Mouse (Mus musculus) frontal cortex, adult 2 months (tissue): ENCODE measurements around the gene Tarbp2. TPM values are rescaled to one million over a fixed set of nuclear protein-coding genes. Genes with fewer than 3 reads are reported as not detected.

Experiments used
- DNase-seq, 2 experiments: peaks; one replicate each; pipeline ENCODE4 v3.0.0; 2022; ENCODE audit warnings: low spot score in 1 of 2; ENCODE audit errors: extremely low spot score in 1 of 2
- polyA plus RNA-seq: library from polyadenylated mRNA; depleted of rRNA; stranded (reverse); fragments of >200 nt; gene quantifications from 2 replicates; pipeline ENCODE4 v1.2.3, GENCODE M21; 2012; rRNA removed

Gene Tarbp2
- polyA plus RNA-seq: 72.8 and 80.1 TPM in 2 replicates

DNA sequence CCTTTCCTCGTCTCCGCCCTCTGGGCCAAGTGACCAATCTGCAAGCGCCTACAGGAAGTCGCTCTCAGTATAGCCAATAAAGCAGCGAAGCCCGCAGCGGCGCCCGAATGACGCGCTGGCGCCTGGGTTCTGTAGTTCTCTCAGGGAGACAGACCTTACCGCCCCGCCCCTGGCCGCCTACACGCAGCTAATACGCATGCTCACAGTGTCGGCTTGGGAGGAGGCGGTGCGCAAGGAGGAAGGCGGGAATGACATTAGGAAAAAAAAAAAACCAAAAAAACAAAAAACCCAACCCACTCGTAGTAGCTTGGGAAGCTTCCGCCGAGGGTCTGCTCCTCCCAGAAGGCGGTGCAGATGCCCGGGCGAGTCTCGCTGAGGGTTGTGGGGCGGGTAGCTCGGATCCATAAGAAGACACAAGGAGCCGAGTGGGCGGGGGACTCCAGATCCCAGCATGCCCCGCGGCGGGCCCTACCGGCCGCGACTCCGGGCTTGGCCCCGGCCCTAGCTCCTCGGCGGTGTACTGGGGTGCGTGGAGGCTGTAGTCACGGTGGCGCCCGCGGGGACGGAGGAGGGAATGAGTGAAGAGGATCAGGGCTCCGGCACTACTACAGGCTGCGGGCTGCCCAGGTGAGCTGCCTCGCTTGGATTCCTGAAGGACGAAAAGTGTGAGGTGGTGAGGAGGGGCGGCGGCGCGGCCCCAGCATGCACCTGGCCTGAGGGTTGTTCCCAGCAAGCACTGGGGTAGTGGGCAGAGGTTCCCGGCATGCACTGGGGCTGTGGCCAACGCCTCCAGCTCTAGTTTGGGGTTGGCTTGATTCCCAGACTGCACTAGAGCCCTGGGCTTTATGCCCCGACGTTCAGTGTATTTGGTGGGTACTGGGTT is at the start of gene Tarbp2:
TSS of gene Tarbp2 (plus strand) at position 217 of the 883 bp plus-strand sequence.
- DNase-seq: peak; percentile 100

DNA sequence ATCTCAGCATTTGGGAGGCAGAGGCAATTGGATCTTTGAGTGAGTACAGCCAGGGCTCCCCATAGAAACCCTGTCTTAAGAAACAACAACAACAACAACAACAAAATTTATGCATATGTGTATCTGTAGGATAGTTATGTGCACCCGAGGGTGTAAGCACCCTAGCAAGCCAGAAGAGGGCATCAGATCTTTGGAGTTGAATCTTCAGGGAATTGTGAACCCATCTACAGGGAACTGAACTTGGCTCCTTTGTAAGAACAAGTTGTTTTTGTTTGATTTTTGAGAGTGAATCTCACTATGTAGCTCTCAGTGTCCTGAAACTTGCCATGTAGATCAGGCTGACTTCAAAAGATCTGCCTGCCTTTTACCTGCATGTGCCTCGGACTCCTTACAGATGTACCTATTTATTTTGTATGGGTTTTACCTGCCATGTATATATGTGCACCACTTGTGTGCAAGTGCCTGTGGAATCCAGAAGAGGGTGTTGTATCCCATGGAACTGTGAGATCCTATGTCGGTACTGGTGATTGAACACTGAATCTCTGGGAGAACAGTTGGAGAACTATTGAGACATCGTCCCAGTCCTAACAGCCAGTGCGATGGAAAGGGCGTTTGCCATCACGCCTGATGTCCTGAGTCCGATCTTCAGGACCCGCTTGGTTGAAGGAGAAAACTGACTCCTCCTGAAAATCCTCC is 49.2 kb upstream of the Tarbp2 start:
- no peak for DNase-seq

DNA sequence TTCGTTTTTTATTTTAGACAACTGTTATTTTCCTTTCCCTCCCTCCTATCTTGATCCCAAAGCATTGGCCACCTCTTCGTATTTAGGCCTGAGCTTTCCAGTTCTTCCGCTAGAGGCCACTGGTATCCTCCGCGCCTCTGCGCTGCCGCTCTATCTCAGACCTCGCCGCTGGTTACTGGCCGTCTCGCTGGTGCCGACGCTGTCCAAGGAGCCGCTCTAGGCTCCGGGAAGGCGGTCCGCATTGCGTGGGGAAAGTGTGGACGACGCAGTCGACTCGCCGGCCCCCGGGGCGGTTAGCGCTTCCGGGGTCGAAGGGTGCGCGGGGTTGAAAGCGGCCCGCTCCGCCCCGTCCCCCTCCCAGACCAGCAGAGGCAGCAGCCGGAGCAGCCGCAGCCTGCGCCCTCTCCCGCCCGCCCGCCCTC is 47.8 kb upstream of the Tarbp2 start, which contains the start of gene Pcbp2:
TSS of gene Pcbp2 (plus strand) at position 357 of the 422 bp plus-strand sequence.
- DNase-seq: peak; percentile 95 to 98

DNA sequence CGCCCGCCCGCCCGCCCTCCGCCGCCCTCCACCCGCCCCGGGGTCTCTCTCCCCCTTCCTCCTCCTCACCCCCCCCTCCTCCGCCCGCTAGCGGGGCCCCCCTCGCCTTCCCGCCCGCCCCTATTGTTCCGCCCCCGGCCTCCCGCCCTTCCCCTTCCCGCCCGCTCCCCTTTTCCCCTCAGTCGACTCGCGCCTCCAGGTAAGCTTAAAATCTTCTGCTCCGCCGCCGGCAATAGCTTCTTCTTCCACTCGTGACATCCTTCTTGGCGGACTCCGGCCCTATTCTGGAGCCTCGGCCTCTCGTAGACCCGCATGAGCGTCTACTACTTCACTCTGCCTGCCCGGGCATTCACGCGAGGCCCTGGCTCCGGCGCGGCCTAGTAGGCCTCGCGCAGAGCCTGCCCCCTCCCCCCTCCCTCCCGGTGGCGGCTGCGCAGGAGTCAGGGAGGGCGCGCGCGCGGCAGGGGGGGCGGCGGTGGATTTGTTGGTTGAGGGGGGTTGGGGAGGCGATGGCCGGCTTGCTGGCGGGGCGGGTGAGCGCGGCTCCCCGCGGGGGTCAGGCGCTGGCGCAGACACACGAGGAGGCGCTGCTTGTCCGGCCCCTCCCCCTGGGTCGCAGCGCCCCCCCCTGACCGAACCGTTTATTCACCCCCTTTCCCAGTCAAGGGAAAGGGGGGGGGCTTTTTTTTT is 47.2 kb upstream of the Tarbp2 start:
- peak in 1 of 2 experiments; percentile 66 for DNase-seq

DNA sequence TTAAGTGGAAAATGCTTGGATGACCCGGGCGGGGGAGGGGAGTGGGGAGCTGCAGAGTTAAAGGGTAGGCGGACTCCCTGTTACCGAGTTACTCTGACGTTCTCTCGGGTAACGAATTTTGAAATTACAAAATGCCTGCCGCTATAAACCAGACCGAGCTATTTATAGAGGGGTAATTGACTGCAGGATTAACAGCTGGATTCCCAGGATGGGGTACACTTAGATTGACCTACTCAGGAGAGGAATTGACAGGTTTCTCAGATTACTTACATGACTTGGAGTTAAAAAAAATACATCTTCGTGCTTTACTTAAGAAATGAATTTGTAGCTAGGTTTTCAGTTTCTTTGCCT is 46.7 kb upstream of the Tarbp2 start:
- no peak for DNase-seq

DNA sequence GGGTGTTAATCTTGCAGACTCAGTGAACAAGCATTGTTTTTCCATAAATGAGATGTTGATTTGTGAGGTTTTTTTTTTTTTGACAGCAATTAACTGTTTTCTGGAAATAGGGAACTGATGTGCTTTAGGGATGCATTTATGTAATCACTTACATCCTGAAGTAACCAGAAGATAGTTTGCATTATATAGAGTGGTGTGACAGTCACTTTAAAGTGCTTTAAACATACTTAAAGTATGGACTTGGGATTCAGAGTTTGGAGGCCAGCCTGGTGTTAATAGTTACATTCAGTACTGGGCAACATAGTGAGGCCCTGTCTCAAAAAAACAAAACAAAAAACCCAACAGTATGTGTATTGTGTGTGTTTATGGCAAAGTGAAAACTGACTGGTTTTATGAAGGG is 46.3 kb upstream of the Tarbp2 start:
- no peak for DNase-seq

DNA sequence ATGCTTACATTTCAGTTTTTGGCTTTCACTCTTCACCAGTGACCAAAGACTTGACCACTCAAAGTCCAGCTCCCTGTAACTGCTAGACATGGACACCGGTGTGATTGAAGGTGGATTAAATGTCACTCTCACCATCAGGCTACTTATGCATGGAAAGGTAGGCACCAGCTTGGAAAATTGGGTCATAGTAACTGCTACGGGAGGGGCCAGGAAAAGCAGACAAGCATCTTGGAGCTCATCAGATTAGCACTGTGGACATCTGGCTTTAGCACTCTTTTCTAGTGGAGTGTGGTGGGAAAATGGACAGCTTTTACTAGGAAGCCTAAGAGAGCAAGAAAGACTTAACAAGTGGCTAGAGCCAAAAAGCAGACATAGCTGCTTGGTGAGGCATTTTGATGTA is 44.7 kb upstream of the Tarbp2 start:
- no peak for DNase-seq

DNA sequence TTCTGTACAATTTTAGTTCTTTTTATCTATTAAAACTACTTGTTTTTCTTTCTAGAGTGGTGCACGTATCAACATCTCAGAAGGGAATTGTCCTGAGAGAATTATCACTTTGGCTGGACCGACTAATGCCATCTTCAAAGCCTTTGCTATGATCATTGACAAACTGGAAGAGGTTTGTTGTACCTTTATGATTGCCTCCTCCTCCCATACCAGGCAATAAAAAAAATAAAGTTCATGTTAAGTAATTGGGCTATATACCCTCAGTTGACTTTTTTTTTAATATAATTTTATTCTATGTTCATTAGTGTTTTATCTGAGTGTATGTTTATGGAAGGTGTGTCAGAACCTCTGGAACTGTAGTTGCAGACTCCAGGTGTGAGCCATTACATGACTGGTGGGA is 43.5 kb upstream of the Tarbp2 start:
- DNase-seq: no peak

DNA sequence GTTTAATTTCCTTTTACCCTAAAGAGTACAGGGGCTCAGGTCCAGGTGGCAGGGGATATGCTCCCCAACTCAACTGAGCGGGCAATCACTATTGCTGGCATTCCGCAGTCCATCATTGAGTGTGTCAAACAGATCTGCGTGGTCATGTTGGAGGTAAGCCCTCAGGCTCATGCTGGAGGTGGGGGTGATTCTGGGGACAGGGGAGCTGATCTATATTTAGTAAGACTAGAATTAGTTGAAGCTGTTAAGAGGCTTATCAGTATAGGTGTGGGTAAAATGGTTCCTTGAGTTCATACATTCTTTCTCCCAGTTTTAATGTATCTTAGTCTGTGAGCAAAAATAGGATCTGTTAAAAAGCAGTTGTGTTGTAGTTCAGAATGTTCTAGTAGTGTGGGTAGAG is 34.9 kb upstream of the Tarbp2 start:
- no peak for DNase-seq

DNA sequence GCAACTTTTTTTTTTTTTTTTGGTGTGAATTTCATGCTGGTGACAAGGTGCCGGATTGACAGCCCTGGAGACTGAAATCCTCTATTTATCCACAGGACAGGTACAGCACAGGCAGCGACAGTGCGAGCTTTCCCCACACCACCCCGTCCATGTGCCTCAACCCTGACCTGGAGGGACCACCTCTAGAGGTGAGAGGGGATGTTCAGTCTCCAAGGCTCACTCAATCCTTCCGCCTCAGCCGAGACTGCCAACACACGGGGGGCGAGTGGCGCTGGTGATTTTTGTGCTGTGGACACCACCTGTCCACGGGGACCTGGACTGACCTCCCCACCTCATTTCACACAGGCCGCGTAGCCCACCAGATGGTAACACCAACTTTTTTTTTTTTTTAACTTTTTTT is 32.1 kb upstream of the Tarbp2 start:
- DNase-seq: no peak

DNA sequence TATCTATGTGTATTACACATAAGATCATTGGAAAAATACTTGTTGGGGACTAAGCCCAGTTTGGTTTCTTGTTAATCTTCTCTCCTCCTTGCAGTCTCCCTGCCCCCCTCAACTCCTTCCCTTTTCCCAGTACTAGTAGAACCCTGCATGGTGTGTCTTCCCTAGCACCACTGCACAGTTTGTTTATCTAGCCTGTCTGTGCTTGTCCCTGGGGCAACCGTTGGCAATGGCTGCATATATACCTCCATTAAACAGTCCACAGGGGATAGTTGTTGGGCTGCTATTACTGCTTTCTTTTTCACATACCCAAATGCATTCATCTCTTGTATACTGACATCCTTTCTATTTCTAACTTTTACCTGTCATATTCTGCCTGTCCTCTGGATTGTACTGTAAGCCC is 30.3 kb upstream of the Tarbp2 start:
- no peak for DNase-seq

DNA sequence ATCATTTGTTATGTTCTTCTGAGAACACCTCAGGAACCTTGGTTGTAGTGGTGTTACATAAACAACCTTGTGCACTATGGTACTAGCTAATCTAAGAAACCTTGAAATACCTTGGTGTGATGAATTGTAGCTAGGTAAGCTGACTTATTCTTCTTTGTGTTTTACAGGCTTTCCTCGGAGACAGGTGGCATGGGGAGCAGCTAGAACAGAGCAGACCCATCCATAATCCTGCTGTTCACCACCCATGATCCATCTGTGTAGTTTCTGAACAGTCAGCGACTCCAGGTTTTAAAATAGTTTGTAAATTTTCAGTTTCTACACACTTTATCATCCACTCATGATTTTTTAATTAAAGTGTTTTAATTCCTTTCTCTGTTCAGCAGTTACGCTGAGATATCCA is 19.7 kb upstream of the Tarbp2 start:
- no peak for DNase-seq

DNA sequence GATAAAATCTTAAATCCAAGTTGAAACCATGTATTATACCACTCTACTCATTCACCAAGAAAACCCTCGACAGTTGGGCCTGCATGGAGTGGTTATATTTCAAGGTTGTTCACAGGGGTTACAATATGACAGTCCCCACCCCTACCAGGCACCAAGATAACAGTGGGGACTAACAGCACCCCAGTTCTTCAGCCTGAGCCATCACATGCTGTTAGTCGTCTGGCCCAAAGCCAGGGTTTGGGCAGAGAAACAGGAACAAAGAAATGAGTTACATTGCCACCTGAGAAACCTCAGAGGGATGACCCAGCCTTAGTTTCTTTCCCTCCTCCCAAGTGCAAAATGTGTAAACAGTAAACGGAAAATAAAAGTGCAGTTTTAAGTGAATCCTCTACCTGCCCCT is 18.6 kb upstream of the Tarbp2 start:
- DNase-seq: no peak

DNA sequence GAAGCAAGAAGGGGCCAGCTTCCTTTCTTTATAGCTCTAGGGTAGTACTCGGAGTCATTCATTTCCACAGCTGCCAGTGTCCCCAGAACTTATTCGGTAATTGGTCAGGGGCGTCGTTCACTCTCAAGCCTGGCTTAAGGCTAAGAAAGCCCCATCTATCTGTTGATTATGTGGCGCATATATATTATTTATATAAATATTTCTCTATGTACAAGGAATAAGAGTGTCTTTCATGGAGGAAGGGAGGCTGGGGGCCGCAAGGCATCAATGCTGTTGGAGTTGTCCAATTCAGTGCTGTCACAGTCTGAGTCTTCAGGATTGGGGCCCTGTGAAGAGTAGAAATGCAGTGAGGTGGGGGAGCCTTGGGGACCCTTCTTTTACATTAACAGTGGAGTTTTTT is 18.1 kb upstream of the Tarbp2 start:
- DNase-seq: no peak

DNA sequence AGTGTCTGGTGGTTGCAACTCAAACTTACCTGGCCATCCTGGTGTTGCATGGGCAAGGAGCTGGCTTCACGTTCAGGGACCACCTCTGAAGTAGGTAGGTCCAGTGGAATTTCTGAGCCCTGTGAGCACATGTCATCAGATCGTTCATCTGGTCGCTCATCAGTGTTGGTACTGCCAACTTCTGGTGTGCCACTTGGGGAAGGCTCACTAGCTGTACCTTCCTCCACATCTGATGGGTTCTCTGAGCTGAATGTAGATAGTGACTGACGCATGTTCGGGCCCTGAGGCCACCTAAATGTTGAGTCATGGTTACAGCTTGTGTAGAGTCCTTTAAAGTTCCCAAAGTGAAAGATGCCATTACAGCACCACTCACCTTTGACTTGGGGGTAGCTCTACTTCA is 17.5 kb upstream of the Tarbp2 start:
- no peak for DNase-seq

DNA sequence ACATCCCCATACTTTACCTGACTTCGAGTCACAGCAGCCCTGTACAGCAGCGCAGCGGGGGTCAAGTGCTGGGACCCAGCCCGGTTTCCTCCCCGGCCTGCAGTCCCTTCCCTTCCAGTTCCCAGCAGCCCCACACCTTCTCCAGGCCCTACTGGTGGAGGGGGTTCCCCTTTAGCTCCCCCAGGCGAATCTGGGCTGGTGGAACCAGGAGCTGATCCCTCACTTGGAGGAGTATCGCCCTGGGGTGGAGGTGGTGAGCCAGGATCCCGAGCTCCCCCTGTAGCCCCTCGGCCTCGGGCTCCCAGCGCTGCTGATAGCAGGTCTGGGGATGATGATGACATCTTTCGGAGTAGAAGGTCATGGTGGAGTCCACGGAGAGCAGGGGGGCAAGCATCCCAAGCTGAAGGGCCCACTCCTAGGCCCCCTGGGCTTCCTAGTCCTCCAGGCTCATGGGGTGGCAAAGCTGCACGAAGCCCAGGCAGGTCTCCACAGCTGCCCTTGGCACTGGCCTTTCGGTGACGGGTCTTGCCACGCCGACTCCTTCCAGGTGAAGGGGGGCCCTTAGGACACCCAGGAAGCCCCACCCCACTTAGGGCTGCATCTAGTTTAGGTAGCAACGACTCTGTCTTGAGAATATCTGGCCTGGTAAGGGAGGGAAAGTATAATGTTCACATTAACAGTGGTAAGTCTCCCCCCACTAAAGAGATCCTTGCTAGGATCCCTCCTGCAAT is 16.7 kb upstream of the Tarbp2 start:
- DNase-seq: no peak

DNA sequence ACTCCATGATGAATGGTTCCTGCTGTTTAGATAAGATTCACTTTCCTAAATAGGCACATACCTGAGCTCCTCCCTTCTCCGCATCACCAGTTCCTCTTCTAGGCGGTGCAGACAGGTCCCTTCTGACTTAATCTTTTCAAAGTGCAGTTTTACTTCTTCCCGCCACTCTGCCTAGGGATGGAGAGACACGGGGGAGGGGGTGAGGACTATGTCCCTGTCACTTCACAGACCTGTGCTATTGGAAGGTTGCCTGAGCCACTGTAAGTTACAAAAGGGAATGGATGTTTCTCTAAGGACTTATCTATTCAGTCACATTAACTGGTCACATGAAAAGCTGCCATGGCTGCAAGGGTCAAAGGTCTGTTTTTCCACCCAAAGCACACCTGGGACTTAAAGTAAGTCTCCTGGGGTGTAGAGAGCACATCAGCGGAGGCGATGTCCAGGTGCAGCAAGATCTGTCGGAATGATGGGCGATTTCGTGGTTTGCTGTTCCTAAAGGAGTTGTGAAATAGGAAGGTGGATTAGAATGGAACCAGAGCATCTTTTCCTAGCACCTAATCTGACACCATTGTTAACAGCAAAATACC is 15.6 kb upstream of the Tarbp2 start:
- DNase-seq: no peak

DNA sequence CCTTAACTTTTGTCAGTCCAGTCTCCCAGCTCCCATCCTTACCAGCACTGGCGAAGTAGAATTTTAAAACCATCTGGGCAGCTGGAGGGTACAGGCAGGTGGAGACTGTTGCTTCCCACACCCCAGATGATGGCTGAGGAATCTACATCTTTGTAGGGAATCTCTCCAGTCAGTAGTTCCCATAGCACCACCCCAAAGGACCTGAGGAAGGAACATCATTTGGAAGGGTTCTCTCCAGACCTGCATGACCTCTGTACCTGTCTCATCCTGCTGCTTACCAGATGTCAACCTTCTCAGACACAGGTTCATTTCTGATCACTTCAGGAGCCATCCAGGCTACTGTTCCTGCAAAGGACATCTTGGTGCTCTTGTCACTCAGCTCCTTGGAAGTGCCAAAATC is 14.5 kb upstream of the Tarbp2 start, which contains the start of gene Gm10337:
TSS of gene Gm10337 (plus strand) at position 276 of the 400 bp plus-strand sequence.
- no peak for DNase-seq

DNA sequence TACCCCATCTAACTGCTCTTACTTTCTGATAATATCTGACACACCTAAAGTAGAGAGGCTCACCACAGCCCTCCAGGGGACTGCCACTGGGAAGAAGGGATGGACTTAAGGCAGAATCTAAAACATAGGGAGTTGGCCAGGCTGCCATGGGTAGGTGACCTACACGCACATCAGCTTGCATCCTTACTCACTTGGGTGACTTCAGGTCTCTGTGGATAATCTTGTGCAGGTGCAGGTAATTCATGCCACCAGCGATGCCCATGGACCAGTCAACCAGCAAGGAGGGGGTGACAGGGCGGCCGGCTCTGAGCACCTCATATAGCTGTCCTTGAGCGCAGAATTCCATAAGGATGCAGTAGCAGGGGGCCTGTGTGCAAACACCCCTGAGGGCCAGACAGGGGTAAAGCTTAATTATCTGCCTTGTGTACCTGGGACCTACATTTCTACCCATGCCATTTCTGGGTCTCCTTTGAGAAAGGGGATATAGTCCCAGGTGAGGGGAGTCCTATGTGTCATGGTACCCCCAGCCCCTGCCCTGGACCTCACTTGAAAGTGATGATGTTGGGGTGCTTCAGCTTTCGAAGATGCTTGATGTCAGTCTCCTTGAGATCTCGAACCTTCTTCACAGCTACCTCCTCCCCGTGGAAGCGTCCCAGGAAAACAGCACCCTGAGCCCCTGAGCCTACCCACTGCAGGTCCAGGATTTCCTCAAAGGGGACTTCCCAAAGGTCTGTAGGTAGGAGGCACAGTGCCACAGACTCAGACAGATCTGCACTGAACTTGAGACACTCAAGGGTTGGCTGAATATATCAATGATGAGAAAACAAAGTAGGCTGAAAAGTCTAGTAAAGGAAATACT is 13.8 kb upstream of the Tarbp2 start:
- DNase-seq: no peak
